Mouse (Mus musculus) MN1 (cell line): Measurements from ENCODE around the gene Gm13199.

ENCODE experiments used
- DNase-seq: peaks from one replicate; pipeline ENCODE4 v3.0.0-alpha.2; 2016; ENCODE audit warnings: low spot score

The Gm13199 gene

DNA sequence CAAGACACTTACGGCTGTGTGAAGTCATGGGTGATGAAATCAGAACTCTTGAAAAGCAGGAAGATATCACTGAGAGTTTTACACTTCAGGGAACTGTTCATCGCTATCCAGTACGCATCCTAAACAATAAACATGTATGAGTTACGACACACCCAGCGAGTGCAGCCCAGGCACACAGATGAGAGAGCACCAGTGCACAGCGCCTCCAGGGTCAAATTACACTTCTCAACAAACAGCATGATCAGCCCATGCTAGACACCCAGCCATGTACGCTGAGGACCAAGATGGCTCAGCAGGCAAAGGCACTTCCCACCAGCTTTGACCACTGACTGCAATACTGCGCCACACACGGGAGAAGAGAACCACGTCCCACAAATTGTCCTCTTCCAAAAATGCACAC lies 41.5 kb downstream of the Gm13199 start:
- DNase-seq = no peak
